In the genomic region with DNA sequence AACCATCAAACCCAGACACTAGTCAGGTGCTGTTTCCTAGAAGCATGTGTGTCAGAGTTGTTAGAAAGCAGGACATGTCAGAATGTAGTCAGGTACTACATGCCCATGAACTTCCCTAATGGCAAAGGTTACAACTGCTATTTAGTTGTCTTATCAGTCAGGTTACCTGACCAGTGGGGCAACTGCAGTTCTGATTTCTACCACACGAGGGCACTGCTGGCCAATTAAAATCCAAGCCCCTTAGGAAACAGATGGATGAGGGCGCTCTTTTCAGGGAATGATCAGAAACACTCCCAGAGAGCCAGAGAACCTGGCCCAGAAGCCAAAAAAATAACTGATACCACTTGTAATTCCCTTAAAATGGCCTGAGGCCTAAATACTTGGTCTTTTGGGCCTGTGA, we compare ENCODE assay signal across 9 mouse cellular contexts.
A peak's percentile ranks its signal among the peaks of the same experiment; 100 is the strongest.
DNase-seq lines count a peak whose midpoint lies in the region; ATAC-seq and TF ChIP-seq lines count a peak whose summit lies in the region.
"Had no signal": no experiment of that assay in that cellular context is flagged by ENCODE, and none has a peak within 500 bp of the region (broad histone marks: within the 10 kb centered on the region; RNA-seq: fewer than 3 reads in every experiment).

No protein-coding gene starts in this region.

- 0% methylated on average over 2 of the region's 2 CpGs for WGBS in midbrain, embryonic 11.5 days
- 0% methylated on average over 2 of the region's 2 CpGs for WGBS in midbrain, embryonic 16.5 days
- WGBS in hindbrain, embryonic 14.5 days = 0% methylated on average over 2 of the region's 2 CpGs

- intact Hi-C loops in left cerebral cortex, postnatal 10 days (cut with DNase I) = loop anchor here (1.0 to 10.0 kb wide), 2 partner anchors 77 to 190 kb away; no protein-coding TSS in a partner anchor

- no peak for TF ChIP-seq POLR2A in testis, adult 2 months (IDR thresholded peaks at IDR 0.05; ENCODE audit: control insufficient read depth, low read depth, low read length)

- no peak overlapping the region for H3K27ac ChIP-seq in midbrain, embryonic 11.5 days (ENCODE audit: low read depth, low read length)
- H3K27ac ChIP-seq in midbrain, embryonic 16.5 days (ENCODE audit: low read length) = no peak overlapping the region
- peak overlapping the region; percentile 26; the same call in 1 of the 2 replicates for H3K27ac ChIP-seq in hindbrain, embryonic 14.5 days
- no peak overlapping the region for H3K27ac ChIP-seq in testis, adult 2 months (ENCODE audit: control insufficient read depth, insufficient read depth, low read depth, low read length)
- H3K27ac ChIP-seq: embryonic facial prominence, embryonic 15.5 days had no signal

- no peak overlapping the region for H3K4me3 ChIP-seq in midbrain, embryonic 11.5 days (ENCODE audit: low read depth, low read length)
- H3K4me3 ChIP-seq in midbrain, embryonic 16.5 days (ENCODE audit: low read depth, low read length) = no peak overlapping the region
- no peak overlapping the region for H3K4me3 ChIP-seq in hindbrain, embryonic 14.5 days (replicated peaks; ENCODE audit: low read length)
- H3K4me3 ChIP-seq in testis, adult 2 months (ENCODE audit: control insufficient read depth, low read depth, low read length) = no peak overlapping the region
- H3K4me3 ChIP-seq: embryonic facial prominence, embryonic 15.5 days had no signal

- no peak overlapping the region for H3K4me2 ChIP-seq in midbrain, embryonic 11.5 days
- H3K4me2 ChIP-seq in midbrain, embryonic 16.5 days (ENCODE audit: low read length) = no peak overlapping the region
- no peak overlapping the region for H3K4me2 ChIP-seq in hindbrain, embryonic 14.5 days (replicated peaks)
- H3K4me2 ChIP-seq: embryonic facial prominence, embryonic 15.5 days had no signal

- H3K4me1 ChIP-seq in midbrain, embryonic 11.5 days (ENCODE audit: control insufficient read depth, insufficient read depth, low read length) = no peaks in the 10 kb centered on the region
- H3K4me1 ChIP-seq in midbrain, embryonic 16.5 days (ENCODE audit: control insufficient read depth, insufficient read depth, low read length) = no peaks in the 10 kb centered on the region; the same call in 1 of the 2 replicates
- H3K4me1 ChIP-seq in hindbrain, embryonic 14.5 days (replicated peaks; ENCODE audit: control insufficient read depth, insufficient read depth, low read length) = peaks cover 19% of the 10 kb centered on the region
- H3K4me1 ChIP-seq in testis, adult 2 months (ENCODE audit: control insufficient read depth, insufficient read depth, low read length) = no peaks in the 10 kb centered on the region
- H3K4me1 ChIP-seq: embryonic facial prominence, embryonic 15.5 days had no signal

- ATAC-seq in midbrain, embryonic 11.5 days (ENCODE audit: low FRiP score) = no peak
- no peak for ATAC-seq in midbrain, embryonic 16.5 days
- ATAC-seq in frontal cortex, adult (ENCODE audit: low TSS enrichment) = 0 out of 2 replicates have a peak, but pooled peaks have one; percentile 15
- ATAC-seq in hindbrain, embryonic 14.5 days (ENCODE audit: low FRiP score) = no peak

- no peaks in the 10 kb centered on the region for H3K9me3 ChIP-seq in midbrain, embryonic 11.5 days (ENCODE audit: control insufficient read depth, low read length)
- H3K9me3 ChIP-seq in midbrain, embryonic 16.5 days (replicated peaks; ENCODE audit: control insufficient read depth, low read length, poor library complexity, severe bottlenecking) = no peaks in the 10 kb centered on the region
- H3K9me3 ChIP-seq in hindbrain, embryonic 14.5 days (ENCODE audit: control insufficient read depth, low read length) = no peaks in the 10 kb centered on the region
- H3K9me3 ChIP-seq: embryonic facial prominence, embryonic 15.5 days had no signal

- TF ChIP-seq CTCF in testis, adult 2 months (IDR thresholded peaks at IDR 0.05; ENCODE audit: control insufficient read depth, insufficient read depth, insufficient replicate concordance, low read depth, low read length) = peak; percentile 37; the same call in 1 of the 2 replicates

- no peak overlapping the region for H3K9ac ChIP-seq in midbrain, embryonic 11.5 days (ENCODE audit: low read length)
- no peak overlapping the region for H3K9ac ChIP-seq in midbrain, embryonic 16.5 days (ENCODE audit: low read depth, low read length)
- H3K9ac ChIP-seq in hindbrain, embryonic 14.5 days = no peak overlapping the region
- H3K9ac ChIP-seq: embryonic facial prominence, embryonic 15.5 days had no signal

- H3K36me3 ChIP-seq in midbrain, embryonic 11.5 days (ENCODE audit: control insufficient read depth, insufficient read depth, low read length) = peaks cover 3% of the 10 kb centered on the region; the same call in 1 of the 2 replicates
- H3K36me3 ChIP-seq in midbrain, embryonic 16.5 days (ENCODE audit: control insufficient read depth, insufficient read depth, low read length) = peaks cover 7% of the 10 kb centered on the region; the same call in 1 of the 2 replicates
- H3K36me3 ChIP-seq in hindbrain, embryonic 14.5 days (replicated peaks; ENCODE audit: control insufficient read depth, insufficient read depth) = peaks cover 40% of the 10 kb centered on the region
- H3K36me3 ChIP-seq in testis, adult 2 months (ENCODE audit: control insufficient read depth, insufficient read depth, low read length) = peaks cover 2% of the 10 kb centered on the region; the same call in 1 of the 2 replicates

- H3K27me3 ChIP-seq in midbrain, embryonic 11.5 days (ENCODE audit: control insufficient read depth, insufficient read depth, low read length) = no peaks in the 10 kb centered on the region
- H3K27me3 ChIP-seq in midbrain, embryonic 16.5 days (ENCODE audit: control insufficient read depth, insufficient read depth, low read depth, low read length) = no peaks in the 10 kb centered on the region
- H3K27me3 ChIP-seq in hindbrain, embryonic 14.5 days (ENCODE audit: control insufficient read depth, insufficient read depth, low read length) = no peaks in the 10 kb centered on the region
- H3K27me3 ChIP-seq in testis, adult 2 months (ENCODE audit: control insufficient read depth, insufficient read depth, low read length) = no peaks in the 10 kb centered on the region
- H3K27me3 ChIP-seq: embryonic facial prominence, embryonic 15.5 days had no signal

- peak; percentile 100 for DNase-seq in midbrain, embryonic 11.5 days (ENCODE audit: low spot score, missing footprints)
- DNase-seq in cerebellum, adult 8-10 months = peak; percentile 93
- peak; percentile 95 for DNase-seq in hindbrain, embryonic 14.5 days (ENCODE audit: low spot score)
- peak; percentile 70 to 82 for DNase-seq in left cerebral cortex, postnatal 10 days (ENCODE audit: extremely low spot score in 1 of 2, low spot score in 2 of 2)
- peak; percentile 88 for DNase-seq in neural tube, embryonic 10.5 days (ENCODE audit: extremely low spot score, low spot score)
